9 mouse cellular contexts compared by ENCODE assay signal in genomic region chr13:30174586-30174985, GRCm38 (mm10).
"Had no signal": no experiment of that assay in that cellular context is flagged by ENCODE, and none has a peak within 500 bp of the region (broad histone marks: within the 10 kb centered on the region; RNA-seq: fewer than 3 reads in every experiment).

No protein-coding gene starts in this region.

- DNase-seq: lung, adult 18-20 months; lung, embryonic 14.5 days; lung, postnatal 10 days; lung, postnatal 4 days; right cerebral cortex, postnatal 14 days; thymus, adult 2 months; thymus, postnatal 25 days; thymus, postnatal 4 days had no signal

- ATAC-seq: midbrain, embryonic 15.5 days had no signal
